Mouse (Mus musculus) brain, embryonic 18.5 days (tissue): ENCODE measurements around the gene Sh3d19.

Experiments
- DNase-seq: peaks from one replicate; pipeline ENCODE4 v3.0.0-alpha.2; 2012; ENCODE audit warnings: low read depth, low spot score

The Sh3d19 gene

DNA sequence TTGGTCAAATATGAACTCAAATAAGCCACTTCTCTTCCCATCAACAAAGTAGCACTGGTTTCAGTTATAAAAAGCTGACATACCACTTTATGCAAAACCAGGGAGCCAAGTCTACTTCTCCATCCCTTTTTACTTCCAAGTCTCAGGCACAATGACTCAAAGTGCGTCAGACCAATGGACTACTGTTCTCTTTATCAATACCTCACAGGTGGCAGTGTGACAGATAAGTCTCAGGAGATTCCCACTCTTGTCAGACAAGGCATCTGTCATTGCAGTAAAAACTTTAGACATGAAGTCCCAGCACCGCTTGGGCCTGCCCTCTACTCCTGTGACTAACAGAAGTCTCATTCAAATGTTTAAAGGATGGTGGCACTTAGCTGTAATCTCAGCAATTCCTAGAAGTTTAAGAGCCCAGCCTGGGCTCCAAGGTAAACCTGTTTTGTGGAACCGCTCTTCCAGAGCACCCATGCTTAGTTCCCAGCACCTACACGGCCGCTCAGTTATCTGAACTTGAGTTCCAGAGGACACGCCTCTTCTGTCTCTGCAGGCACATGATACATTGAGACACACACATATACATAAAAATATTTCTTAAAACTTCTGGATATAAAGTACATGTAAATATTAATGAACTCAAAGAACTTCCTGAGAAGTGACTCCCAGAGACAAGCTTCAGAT lies 165.1 kb downstream of the Sh3d19 start:
- DNase-seq, result no peak

DNA sequence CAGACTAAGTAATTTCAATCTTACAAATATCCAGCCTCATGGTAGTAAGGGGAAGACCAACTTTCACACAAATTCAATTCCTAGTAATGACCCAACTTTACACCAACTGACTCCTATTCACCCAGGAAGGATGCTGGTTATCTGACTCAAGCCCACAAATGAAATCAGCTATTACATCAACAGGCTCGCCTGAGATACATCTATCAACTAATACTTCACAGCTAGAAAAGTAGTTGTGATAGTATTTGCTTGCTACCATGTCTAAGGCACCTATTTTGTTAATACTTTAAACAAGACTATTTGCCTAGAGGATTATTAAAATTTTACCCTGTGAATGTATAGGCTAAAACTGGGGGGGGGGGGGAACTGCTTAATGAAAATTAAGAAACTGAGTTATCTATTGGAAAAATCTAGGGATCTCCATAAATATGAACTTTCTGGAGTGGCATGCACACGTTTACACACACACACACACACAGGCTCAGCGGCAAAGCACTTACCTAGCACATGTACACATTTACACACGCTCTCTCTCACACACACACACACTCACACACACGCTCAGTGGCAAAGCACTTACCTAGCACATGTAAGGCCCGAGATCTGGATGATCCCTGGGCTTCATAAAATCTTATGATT lies 166.1 kb downstream of the Sh3d19 start:
- no peak for DNase-seq

DNA sequence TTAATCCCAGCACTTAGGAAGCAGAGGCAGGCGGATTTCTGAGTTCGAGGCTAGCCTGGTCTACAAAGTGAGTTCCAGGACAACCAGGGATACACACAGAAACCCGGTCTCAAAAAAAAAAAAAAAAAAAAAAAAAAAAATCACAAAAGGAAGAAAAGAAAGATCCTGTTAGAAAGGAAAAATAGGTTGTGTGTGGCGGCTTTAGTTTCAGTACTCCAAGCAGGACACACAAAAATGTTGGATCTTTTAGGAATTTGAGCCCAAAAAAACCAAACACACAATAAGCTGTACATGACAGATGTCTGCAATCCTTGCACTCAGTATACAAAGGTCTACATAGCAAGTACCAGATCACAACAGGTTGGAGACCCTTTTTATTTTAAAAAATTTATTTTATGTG lies 168.8 kb downstream of the Sh3d19 start:
- DNase-seq, result no peak

DNA sequence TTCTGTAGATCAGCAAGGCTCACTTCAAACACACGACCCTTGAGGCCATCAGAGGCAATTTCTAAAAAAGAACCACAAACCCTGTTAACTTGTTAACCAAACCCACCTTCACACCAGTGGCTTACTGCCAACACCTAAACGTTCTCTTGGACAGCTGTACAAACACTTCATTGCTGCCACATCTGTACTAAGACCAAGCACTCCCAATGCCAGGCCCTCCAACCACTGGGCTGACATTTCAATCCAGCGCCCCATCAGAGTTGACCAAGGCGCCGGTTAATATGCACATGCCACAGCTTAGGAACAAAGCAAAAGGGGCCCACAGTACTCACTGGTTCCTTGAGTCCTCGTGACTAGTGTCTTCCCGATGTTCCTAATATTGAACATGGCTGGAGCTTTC lies 170.5 kb downstream of the Sh3d19 start:
- DNase-seq, result no peak

DNA sequence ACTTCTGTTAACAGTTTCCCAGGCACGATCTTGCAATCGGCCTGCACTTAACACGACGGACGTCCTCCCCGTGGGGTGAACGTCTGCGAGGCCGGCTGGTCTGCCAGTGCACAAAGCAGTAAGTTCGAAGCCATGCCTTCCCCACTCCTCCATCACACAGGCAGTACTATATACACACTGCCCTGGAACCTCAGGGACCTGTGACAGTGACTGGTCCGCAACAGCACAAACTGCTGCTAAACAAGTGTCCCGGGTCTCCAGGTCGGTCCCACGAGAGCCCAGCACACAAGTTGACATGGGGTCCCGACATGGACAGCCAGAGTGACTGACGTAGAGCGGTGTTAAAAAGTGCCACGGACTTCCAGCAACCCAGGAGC lies 171.0 kb downstream of the Sh3d19 start:
- DNase-seq, result no peak

DNA sequence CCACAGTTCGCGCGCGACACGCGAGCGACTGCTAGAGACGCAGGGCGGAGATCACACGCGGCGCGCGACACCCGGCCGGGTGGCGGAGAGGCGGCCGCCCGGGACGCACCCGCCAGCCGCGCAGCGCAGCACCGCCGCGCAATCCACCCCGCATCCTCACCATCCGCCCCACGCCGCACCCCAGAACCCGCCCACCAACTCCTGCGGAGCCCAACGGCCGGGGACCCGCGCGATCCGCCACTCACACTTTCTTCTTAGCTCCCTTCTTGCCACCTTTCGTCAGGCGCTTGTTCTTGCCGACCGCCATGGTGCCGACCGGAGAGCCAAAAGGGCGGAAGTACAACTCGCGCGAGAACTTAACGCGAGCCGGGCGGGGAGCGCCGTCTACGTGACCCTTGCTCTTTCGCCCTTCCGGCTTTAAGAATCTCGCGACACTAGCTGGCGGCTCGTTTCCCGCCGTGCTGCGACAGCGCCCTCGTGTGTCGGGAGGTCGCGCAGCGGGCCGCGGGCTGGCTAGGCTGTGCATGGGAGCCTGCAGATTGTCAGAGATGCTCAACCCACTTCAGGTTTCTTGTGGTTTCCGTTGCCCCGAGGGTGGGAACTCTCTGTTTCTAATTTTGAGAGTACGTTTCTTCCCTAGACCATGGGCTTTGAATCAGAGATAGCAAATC lies 171.5 kb downstream of the Sh3d19 start, which contains the start of gene Rps3a1:
Gene Rps3a1, minus strand, starts transcription at position 440 of the 671 bp plus-strand sequence.
- peak; percentile 94 for DNase-seq

DNA sequence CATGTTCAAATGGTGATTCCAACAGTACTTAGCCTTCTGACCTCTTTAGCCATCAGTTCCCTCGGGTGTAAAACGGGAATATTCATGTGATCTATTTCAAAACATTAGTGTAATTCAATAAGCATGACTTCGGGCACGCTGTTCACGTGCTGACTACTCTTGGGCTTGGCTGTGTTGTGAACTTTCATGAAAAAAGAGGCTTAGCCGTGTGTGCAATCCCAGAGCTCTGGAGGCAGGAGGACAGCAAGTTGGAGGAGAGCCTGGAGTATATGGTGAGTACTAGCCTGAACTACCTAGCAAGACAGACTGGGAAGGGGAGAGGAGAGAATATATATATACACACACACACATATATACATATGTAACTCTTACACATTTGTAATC lies 172.0 kb downstream of the Sh3d19 start:
- no peak for DNase-seq

DNA sequence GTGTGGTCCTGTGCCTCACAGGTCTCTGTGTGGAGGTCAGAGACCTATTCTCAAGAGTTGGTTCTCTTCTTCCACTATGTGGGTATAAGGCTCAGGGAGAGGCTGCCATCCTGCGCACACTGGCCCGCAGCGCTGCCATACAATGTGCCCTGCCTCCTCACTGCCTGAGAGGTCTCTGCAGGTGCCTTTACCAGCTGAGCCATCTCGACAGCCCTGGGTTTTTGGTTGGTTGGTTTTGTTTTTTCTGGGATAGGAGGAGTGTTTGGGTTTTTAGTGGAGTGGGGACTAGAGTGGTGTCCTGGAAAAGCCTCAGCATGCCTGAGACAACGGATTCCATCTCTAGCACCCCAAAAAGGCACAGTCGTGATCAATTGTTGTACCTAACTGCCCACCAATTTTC lies 172.4 kb downstream of the Sh3d19 start:
- no peak for DNase-seq

DNA sequence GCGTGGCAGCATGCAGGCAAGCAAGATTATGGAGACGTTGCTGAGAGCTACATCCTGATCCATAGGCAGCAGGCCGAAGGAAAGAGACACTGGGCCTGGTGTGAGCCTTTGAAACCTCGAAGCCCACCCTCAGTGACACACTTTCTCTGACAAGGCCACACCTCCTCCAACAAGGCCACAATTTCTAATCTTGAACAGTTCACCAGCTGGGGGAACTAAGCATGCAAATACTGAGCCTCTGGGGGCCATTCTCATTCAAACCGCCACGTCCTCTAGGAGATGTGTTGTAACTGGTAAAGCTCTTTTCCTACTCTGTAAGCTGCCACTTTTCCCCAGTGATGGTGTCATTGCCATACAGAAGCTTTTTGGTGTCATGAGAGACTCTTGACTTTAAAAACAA lies 178.2 kb downstream of the Sh3d19 start:
- DNase-seq, result no peak

DNA sequence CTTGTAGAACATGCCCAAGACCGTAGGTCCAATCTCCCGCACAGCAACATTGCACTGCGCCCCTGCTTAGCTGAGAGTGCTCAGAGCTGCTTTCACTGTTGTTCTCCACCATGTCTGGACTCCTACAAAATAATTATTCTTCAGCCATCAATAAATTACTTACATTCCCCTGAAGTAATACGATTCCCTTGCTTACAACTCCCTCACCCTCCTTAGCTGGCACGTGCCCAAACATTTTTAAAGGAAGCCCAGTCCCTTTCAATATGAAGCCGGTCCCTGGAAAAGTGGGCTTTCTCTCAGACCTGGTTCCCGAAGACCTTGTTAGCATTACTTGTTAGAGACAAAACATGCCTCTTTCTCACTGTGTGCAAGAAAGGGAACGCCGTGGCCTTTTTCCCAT lies 178.6 kb downstream of the Sh3d19 start:
- DNase-seq, result no peak

DNA sequence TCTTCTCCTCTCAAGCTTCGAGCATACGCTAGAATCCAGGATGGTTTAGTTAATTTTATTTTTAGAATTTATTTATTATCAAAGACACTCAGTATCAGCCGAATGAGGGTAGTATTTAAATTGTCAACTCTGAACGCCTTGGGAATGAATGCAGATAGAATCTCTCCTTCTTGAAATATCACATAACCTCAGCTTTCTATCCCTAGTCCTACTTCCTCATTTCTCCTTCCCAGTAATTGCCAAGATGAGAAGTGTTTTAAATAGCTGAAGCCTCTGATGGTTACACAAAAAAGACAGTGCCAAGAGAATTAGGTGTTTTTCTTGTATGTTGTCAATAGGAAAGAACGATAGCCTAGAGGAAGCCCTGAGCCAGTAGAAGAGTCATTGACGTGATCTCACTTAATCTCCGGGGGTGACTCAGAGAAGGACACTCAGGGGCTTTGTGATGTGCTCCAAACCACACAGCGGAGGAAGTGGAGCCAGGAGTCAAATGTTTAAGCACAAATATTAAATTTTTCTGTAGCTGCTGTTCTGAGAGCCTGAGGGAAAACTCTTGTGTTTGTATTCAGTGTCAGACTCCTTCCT lies 198.0 kb downstream of the Sh3d19 start:
- no peak for DNase-seq

DNA sequence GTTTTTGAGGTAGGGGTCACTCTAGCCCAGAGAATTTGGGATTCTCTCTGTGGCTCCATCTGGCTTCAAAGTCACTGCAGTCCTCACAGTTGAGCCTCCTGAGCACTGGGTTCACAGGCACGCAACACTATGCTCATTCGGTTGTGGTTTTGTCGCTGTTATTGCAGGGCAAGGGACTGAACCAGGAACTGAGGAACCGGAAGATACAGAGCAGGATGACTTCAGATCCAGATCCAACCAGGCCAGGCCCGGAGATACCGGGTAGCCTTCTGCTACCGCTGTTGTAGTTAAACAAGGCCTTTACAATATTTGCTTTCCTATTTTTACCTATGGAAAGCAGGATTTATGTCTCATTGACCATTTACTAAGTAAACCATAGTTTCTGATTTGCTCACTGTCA lies 208.8 kb downstream of the Sh3d19 start:
- no peak for DNase-seq
